Mouse (Mus musculus) heart, postnatal 0 days (tissue): ENCODE measurements around the gene Lingo1. TPM values are rescaled to one million over a fixed set of nuclear protein-coding genes. Genes with fewer than 3 reads are reported as not detected.

ENCODE experiments used
- ATAC-seq: fragments of 200-750 bp; cut with Nextera tagmentation; 2 replicates; pipeline ENCODE4 v1.8.0; 2017; ENCODE audit warnings: low read depth, moderate number of reproducible peaks, moderate library complexity; ENCODE audit not compliant: insufficient read depth
- DNase-seq: peaks from one replicate; pipeline ENCODE4 v3.0.0-alpha.2; 2016; ENCODE audit warnings: low spot score
- H3K27ac ChIP-seq: fragments of 300-500 bp; sonication (generic); 2 replicates; pipeline ENCODE4 v1.5.1; 2014; ENCODE audit warnings: low read depth, mild to moderate bottlenecking
- H3K27me3 ChIP-seq: fragments of 300-500 bp; sonication (generic); 2 replicates; pipeline ENCODE4 v1.6.1; 2014; ENCODE audit warnings: low read length, mixed read lengths; ENCODE audit not compliant: control insufficient read depth, insufficient read depth
- H3K36me3 ChIP-seq: fragments of 300-500 bp; sonication (generic); replicated peaks from 2 replicates; pipeline ENCODE4 v1.6.1; 2014; ENCODE audit warnings: low read length, mixed read lengths; ENCODE audit not compliant: control insufficient read depth, insufficient read depth
- H3K4me1 ChIP-seq: fragments of 300-500 bp; sonication (generic); 2 replicates; pipeline ENCODE4 v1.6.1; 2014; ENCODE audit warnings: antibody characterized with exemption; ENCODE audit not compliant: control insufficient read depth, insufficient read depth
- H3K4me2 ChIP-seq: fragments of 300-500 bp; sonication (generic); 2 replicates; pipeline ENCODE4 v1.6.1; 2014; ENCODE audit warnings: low read depth, mild to moderate bottlenecking, low read length, moderate library complexity
- H3K4me3 ChIP-seq: fragments of 300-500 bp; sonication (generic); 2 replicates; pipeline ENCODE4 v1.5.1; 2014; ENCODE audit warnings: low read depth, low read length
- H3K9ac ChIP-seq: fragments of 300-500 bp; sonication (generic); replicated peaks from 2 replicates; pipeline ENCODE4 v1.6.1; 2014; ENCODE audit warnings: low read depth, low read length, mixed read lengths
- H3K9me3 ChIP-seq: fragments of 300-500 bp; sonication (generic); replicated peaks from 2 replicates; pipeline ENCODE4 v1.6.1; 2016; ENCODE audit warnings: low read length; ENCODE audit not compliant: control insufficient read depth
- CTCF ChIP-seq: IDR thresholded peaks from 2 replicates; pipeline ENCODE4 v1.5.1; 2016; ENCODE audit warnings: antibody characterized with exemption, control low read depth, low read depth
- EP300 ChIP-seq: IDR thresholded peaks from 2 replicates; pipeline ENCODE4 v1.6.1; 2016; ENCODE audit warnings: antibody characterized with exemption, low read depth
- WGBS: fragments of 180-500 bp; shearing (Covaris S2); extraction: QIAGEN DNeasy Blood & Tissue Kit; methylation state at CpG from one replicate; pipeline ENCODE4 v1.1.7; 2014; 5-methylcytosine and 5-hydroxymethylcytosine counted together
- polyA plus RNA-seq: library from polyadenylated mRNA; unstranded; fragments of >200 nt; fragmentation: Nextera tagmentation; extraction: Ambion mirVana; gene quantifications from 2 replicates; pipeline ENCODE4 v1.2.1, GENCODE M21; 2015
- total RNA-seq: library from RNA; depleted of rRNA; stranded (reverse); fragments of >200 nt; gene quantifications from 2 replicates; pipeline ENCODE4 v1.2.3, GENCODE M21; 2014; ENCODE audit warnings: low replicate concordance

Lingo1 gene
- total and polyA plus RNA-seq, 2 experiments from 2014 or later, result 0.66 to 2.4 TPM

DNA sequence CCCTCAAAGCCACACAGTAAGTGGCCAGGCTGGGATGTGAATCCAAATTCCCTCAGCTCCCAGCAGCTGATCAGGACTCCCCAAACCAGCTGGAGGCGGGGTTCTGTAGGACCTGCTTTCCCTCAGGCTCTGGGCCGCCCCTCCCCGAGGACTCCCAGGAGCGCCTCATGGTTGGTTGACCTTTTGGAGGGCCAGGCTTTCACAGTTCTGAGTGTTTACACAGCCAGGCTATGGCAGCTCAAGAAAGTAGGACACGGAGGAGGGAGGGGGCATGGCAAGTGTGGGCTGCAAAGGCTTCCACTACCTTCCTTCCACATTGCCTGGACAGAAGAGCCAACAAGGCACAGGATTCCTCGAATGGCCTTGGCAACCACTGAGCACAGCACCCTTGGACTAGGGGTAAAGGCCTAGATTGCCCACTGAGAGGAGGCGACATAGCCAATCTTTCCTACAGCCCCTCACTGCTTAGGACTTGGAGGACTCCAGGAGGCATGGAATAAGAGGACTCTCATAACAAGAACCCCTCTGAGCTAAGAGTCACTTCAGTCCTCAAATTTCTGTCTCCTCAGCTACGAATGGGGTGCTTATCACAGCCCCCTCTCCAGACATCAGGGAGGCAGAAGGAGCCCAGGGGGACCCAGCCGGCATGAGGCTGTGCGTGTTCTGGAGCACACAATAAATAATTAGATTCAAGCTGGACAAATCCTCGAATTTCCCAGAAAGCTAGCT is 29.5 kb downstream of the Lingo1 start:
- Histone ChIP-seq H3K27ac (no peak overlapping the region), H3K27me3 (peaks cover 46% of the 10 kb centered on the region), H3K4me1 (peaks cover 6% of the 10 kb centered on the region; the same call in 1 of the 2 replicates), H3K4me2 (no peak overlapping the region), H3K9ac (no peak overlapping the region), H3K36me3 (no peaks in the 10 kb centered on the region), H3K9me3 (no peaks in the 10 kb centered on the region), H3K4me3 (no peak overlapping the region)
- DNase-seq, result no peak
- TF ChIP-seq CTCF (no peak), EP300 (no peak)
- WGBS, result 66% methylated on average over 11 of the region's 11 CpGs
- no peak for ATAC-seq

GRCm38 (mm10) chr9:56762106-56762562 is 34.1 kb downstream of the Lingo1 start:
- ATAC-seq (no peak), DNase-seq (no peak)
- Histone ChIP-seq H3K4me2 (no peak overlapping the region), H3K9me3 (no peaks in the 10 kb centered on the region), H3K4me1 (no peaks in the 10 kb centered on the region), H3K4me3 (no peak overlapping the region), H3K9ac (no peak overlapping the region), H3K27me3 (peaks cover 53% of the 10 kb centered on the region), H3K36me3 (no peaks in the 10 kb centered on the region), H3K27ac (no peak overlapping the region)
- TF ChIP-seq EP300, result no peak
- WGBS, result 89% methylated on average over 9 of the region's 9 CpGs

GRCm38 (mm10) chr9:56757791-56758190 is 38.5 kb downstream of the Lingo1 start:
- H3K4me1 ChIP-seq, result no peaks in the 10 kb centered on the region
- H3K27me3 ChIP-seq, result peaks cover 30% of the 10 kb centered on the region; the same call in 1 of the 2 replicates
- 36% methylated on average over 11 of the region's 11 CpGs for WGBS
- no peaks in the 10 kb centered on the region for H3K9me3 ChIP-seq
- DNase-seq (no peak), ATAC-seq (no peak)
- TF ChIP-seq EP300 (no peak), CTCF (no peak)
- no peak overlapping the region for H3K27ac ChIP-seq
- no peaks in the 10 kb centered on the region for H3K36me3 ChIP-seq
- H3K9ac ChIP-seq, result no peak overlapping the region
- no peak overlapping the region for H3K4me3 ChIP-seq
- H3K4me2 ChIP-seq, result no peak overlapping the region

DNA sequence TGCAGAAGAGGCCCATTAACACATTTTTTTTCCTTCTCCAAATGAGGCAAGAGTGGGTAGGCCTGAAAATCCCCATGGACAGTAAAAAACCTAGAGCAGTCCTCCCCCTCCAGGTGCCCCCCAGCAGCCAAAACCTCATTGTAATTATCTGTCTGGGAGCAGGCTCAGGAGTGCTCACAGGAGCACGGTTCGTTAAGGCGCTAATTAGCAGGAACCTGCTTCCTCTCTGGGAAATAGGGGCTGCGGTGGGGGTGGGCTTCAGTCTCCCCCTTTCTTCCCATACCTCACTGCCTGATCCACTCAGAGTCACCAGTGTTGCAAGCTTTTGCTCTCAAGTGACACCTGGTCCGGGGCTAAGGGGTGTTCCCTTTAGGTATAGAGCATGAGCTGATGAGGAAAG is 41.1 kb downstream of the Lingo1 start:
- 80% methylated on average over 5 of the region's 5 CpGs for WGBS
- H3K4me1 ChIP-seq, result no peaks in the 10 kb centered on the region
- no peak for TF ChIP-seq CTCF
- TF ChIP-seq EP300, result no peak
- peaks cover 20% of the 10 kb centered on the region; the same call in 1 of the 2 replicates for H3K27me3 ChIP-seq
- H3K9me3 ChIP-seq, result no peaks in the 10 kb centered on the region
- DNase-seq (no peak), ATAC-seq (no peak)
- no peak overlapping the region for H3K27ac ChIP-seq
- H3K9ac ChIP-seq, result no peak overlapping the region
- H3K4me2 ChIP-seq, result no peak overlapping the region
- no peak overlapping the region for H3K4me3 ChIP-seq
- H3K36me3 ChIP-seq, result no peaks in the 10 kb centered on the region

GRCm38 (mm10) chr9:56753386-56753785 is 42.9 kb downstream of the Lingo1 start:
- no peak for TF ChIP-seq EP300

DNA sequence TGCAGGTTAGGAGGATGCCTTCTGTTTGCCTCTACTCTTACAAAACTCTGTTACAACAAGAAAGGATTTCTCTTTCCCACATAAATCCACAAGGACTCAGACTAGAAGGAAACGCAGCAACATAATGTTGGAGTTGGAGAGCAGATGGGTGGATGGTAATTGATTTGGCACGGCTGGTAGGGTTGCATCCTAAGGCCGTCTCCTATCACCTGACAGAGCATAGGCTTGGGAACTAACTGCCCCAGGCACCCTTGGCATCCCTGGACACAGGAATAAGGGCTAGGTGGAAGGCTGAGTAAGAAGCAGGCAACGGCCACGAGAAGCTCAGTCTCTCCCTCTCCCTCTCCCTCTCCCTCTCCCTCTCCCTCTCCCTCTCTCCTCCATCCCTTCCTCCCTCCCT is 48.2 kb downstream of the Lingo1 start:
- 66% methylated on average over 5 of the region's 5 CpGs for WGBS
- Histone ChIP-seq H3K4me3 (no peak overlapping the region), H3K4me2 (no peak overlapping the region), H3K27me3 (0 out of 2 replicates have a peak, but pooled peaks cover 3% of the 10 kb centered on the region), H3K4me1 (no peaks in the 10 kb centered on the region), H3K27ac (no peak overlapping the region), H3K36me3 (no peaks in the 10 kb centered on the region), H3K9me3 (no peaks in the 10 kb centered on the region), H3K9ac (no peak overlapping the region)
- DNase-seq, result no peak
- no peak for ATAC-seq
- no peak for TF ChIP-seq CTCF
- no peak for TF ChIP-seq EP300

More at GRCm38 (mm10) chr9:56753386-56753785, 42.9 kb downstream of the Lingo1 start:
- no peak overlapping the region for H3K4me3 ChIP-seq
- WGBS, result 62% methylated on average over 6 of the region's 6 CpGs
- no peaks in the 10 kb centered on the region for H3K36me3 ChIP-seq
- no peaks in the 10 kb centered on the region for H3K4me1 ChIP-seq
- no peak overlapping the region for H3K4me2 ChIP-seq
- H3K9me3 ChIP-seq, result no peaks in the 10 kb centered on the region
- ATAC-seq (no peak), DNase-seq (no peak)
- H3K27me3 ChIP-seq, result 0 out of 2 replicates have a peak, but pooled peaks cover 15% of the 10 kb centered on the region
- no peak overlapping the region for H3K27ac ChIP-seq
- H3K9ac ChIP-seq, result no peak overlapping the region
